Mouse (Mus musculus) embryonic facial prominence, embryonic 13.5 days (tissue): ENCODE data around the gene Cdk15. TPM values are rescaled to one million over a fixed set of nuclear protein-coding genes. Genes with fewer than 3 reads are reported as not detected.

Experiments
- ATAC-seq: fragments of 200-750 bp; cut with Nextera tagmentation; 2 replicates; pipeline ENCODE4 v1.8.0; 2017; ENCODE audit warnings: low read depth; ENCODE audit not compliant: insufficient number of reproducible peaks, insufficient read depth, low FRiP score, low TSS enrichment
- H3K27ac ChIP-seq: fragments of 300-500 bp; sonication (generic); 2 replicates; pipeline ENCODE4 v1.5.1; 2015; ENCODE audit warnings: moderate library complexity, mild to moderate bottlenecking, inconsistent platforms
- H3K27me3 ChIP-seq: fragments of 300-500 bp; sonication (generic); 2 replicates; pipeline ENCODE4 v1.6.1; 2015; ENCODE audit warnings: mild to moderate bottlenecking, inconsistent platforms
- H3K36me3 ChIP-seq: fragments of 300-500 bp; sonication (generic); 2 replicates; pipeline ENCODE4 v1.6.1; 2015; ENCODE audit warnings: mild to moderate bottlenecking, inconsistent platforms
- H3K4me1 ChIP-seq: fragments of 300-500 bp; sonication (generic); 2 replicates; pipeline ENCODE4 v1.6.1; 2015; ENCODE audit warnings: inconsistent platforms
- H3K4me2 ChIP-seq: fragments of 300-500 bp; sonication (generic); 2 replicates; pipeline ENCODE4 v1.6.1; 2015; ENCODE audit warnings: moderate library complexity, mild to moderate bottlenecking, inconsistent platforms
- H3K4me3 ChIP-seq: fragments of 300-500 bp; sonication (generic); 2 replicates; pipeline ENCODE4 v1.5.1; 2015; ENCODE audit warnings: mild to moderate bottlenecking, inconsistent platforms
- H3K9ac ChIP-seq: fragments of 300-500 bp; sonication (generic); 2 replicates; pipeline ENCODE4 v1.6.1; 2015; ENCODE audit warnings: mild to moderate bottlenecking, inconsistent platforms
- H3K9me3 ChIP-seq: fragments of 300-500 bp; sonication (generic); 2 replicates; pipeline ENCODE4 v1.6.1; 2016; ENCODE audit warnings: inconsistent platforms
- WGBS: fragments of 180-500 bp; shearing (Covaris S2); methylation state at CpG from one replicate; pipeline ENCODE4 v1.1.7; 2015; ENCODE audit warnings: mixed read lengths; 5-methylcytosine and 5-hydroxymethylcytosine counted together
- polyA plus RNA-seq: library from polyadenylated mRNA; unstranded; fragments of >200 nt; fragmentation: Nextera tagmentation; extraction: Ambion mirVana; gene quantifications from 2 replicates; pipeline ENCODE4 v1.2.1, GENCODE M21; 2015

Gene Cdk15
- polyA plus RNA-seq = 0.67 and 1.1 TPM in 2 replicates

GRCm38 (mm10) chr1:59256751-59257231 lies at the start of gene Cdk15:
TSS of gene Cdk15 (plus strand) at chr1:59256906.
- Histone ChIP-seq H3K4me2 (peak within 1 kb of the TSS; percentile 48), H3K9ac (0 out of 2 replicates have a peak within 1 kb of the TSS, but pooled peaks have one; percentile 11), H3K4me1 (peaks cover 24% of the 10 kb centered on the region), H3K36me3 (no peaks in the 10 kb centered on the region), H3K4me3 (peak within 1 kb of the TSS; percentile 18; the same call in 1 of the 2 replicates), H3K9me3 (no peaks in the 10 kb centered on the region), H3K27ac (peak within 1 kb of the TSS; percentile 22; the same call in 1 of the 2 replicates), H3K27me3 (0 out of 2 replicates have a peak, but pooled peaks cover 2% of the 10 kb centered on the region)
- ATAC-seq = 0 out of 2 replicates have a peak, but pooled peaks have one; percentile 56
- 10% methylated on average over 13 of the region's 13 CpGs for WGBS

- H3K27me3 ChIP-seq = no peaks in the 10 kb centered on the region
- no peak overlapping the region for H3K4me2 ChIP-seq
- H3K4me3 ChIP-seq = no peak overlapping the region
- H3K4me1 ChIP-seq = no peaks in the 10 kb centered on the region
- H3K27ac ChIP-seq = no peak overlapping the region
- no peak for ATAC-seq
- no peak overlapping the region for H3K9ac ChIP-seq
- no peaks in the 10 kb centered on the region for H3K9me3 ChIP-seq
- H3K36me3 ChIP-seq = peaks cover 34% of the 10 kb centered on the region
- WGBS = 85% methylated on average over 1 of the region's 1 CpGs
Measured at GRCm38 (mm10) chr1:59208331-59208730, 48.4 kb upstream of the Cdk15 start.

GRCm38 (mm10) chr1:59211651-59212050 lies 45.1 kb upstream of the Cdk15 start:
- no peak overlapping the region for H3K4me3 ChIP-seq
- H3K36me3 ChIP-seq = peaks cover 36% of the 10 kb centered on the region
- H3K4me2 ChIP-seq = no peak overlapping the region
- 87% methylated on average over 4 of the region's 4 CpGs for WGBS
- H3K27ac ChIP-seq = no peak overlapping the region
- H3K9ac ChIP-seq = no peak overlapping the region
- no peaks in the 10 kb centered on the region for H3K9me3 ChIP-seq
- no peaks in the 10 kb centered on the region for H3K27me3 ChIP-seq
- no peak for ATAC-seq
- H3K4me1 ChIP-seq = no peaks in the 10 kb centered on the region

- Histone ChIP-seq H3K9ac (no peak overlapping the region), H3K4me3 (no peak overlapping the region), H3K27ac (no peak overlapping the region), H3K4me1 (no peaks in the 10 kb centered on the region), H3K4me2 (no peak overlapping the region), H3K9me3 (no peaks in the 10 kb centered on the region), H3K36me3 (peaks cover 38% of the 10 kb centered on the region), H3K27me3 (no peaks in the 10 kb centered on the region)
- WGBS = 81% methylated on average over 5 of the region's 5 CpGs
- ATAC-seq = no peak
Measured at GRCm38 (mm10) chr1:59212076-59212779, 44.5 kb upstream of the Cdk15 start.

- Histone ChIP-seq H3K36me3 (peaks cover 38% of the 10 kb centered on the region), H3K27me3 (no peaks in the 10 kb centered on the region), H3K4me2 (no peak overlapping the region), H3K4me1 (no peaks in the 10 kb centered on the region), H3K9me3 (no peaks in the 10 kb centered on the region), H3K27ac (no peak overlapping the region), H3K4me3 (no peak overlapping the region), H3K9ac (no peak overlapping the region)
- no peak for ATAC-seq
- WGBS = no CpG with 5 or more reads among the region's 1 CpGs
Measured at GRCm38 (mm10) chr1:59212951-59213350, 43.8 kb upstream of the Cdk15 start.

- Histone ChIP-seq H3K36me3 (peaks cover 27% of the 10 kb centered on the region), H3K4me2 (no peak overlapping the region), H3K27me3 (no peaks in the 10 kb centered on the region), H3K9me3 (no peaks in the 10 kb centered on the region), H3K4me3 (no peak overlapping the region), H3K4me1 (no peaks in the 10 kb centered on the region), H3K9ac (no peak overlapping the region), H3K27ac (no peak overlapping the region)
- ATAC-seq = no peak
- WGBS = 93% methylated on average over 11 of the region's 11 CpGs
Measured at GRCm38 (mm10) chr1:59215446-59215845, 41.3 kb upstream of the Cdk15 start.

GRCm38 (mm10) chr1:59220371-59220770 lies 36.3 kb upstream of the Cdk15 start:
- H3K4me1 ChIP-seq = no peaks in the 10 kb centered on the region
- no peaks in the 10 kb centered on the region for H3K9me3 ChIP-seq
- no peak overlapping the region for H3K9ac ChIP-seq
- H3K36me3 ChIP-seq = peaks cover 14% of the 10 kb centered on the region
- 82% methylated on average over 3 of the region's 3 CpGs for WGBS
- H3K4me3 ChIP-seq = no peak overlapping the region
- ATAC-seq = no peak
- no peak overlapping the region for H3K27ac ChIP-seq
- no peaks in the 10 kb centered on the region for H3K27me3 ChIP-seq
- H3K4me2 ChIP-seq = no peak overlapping the region

- no peaks in the 10 kb centered on the region for H3K27me3 ChIP-seq
- H3K27ac ChIP-seq = no peak overlapping the region
- H3K4me2 ChIP-seq = no peak overlapping the region
- no peak overlapping the region for H3K9ac ChIP-seq
- H3K36me3 ChIP-seq = peaks cover 8% of the 10 kb centered on the region; the same call in 1 of the 2 replicates
- no peaks in the 10 kb centered on the region for H3K9me3 ChIP-seq
- whole genome bisulfite sequencing = 91% methylated on average over 2 of the region's 2 CpGs
- no peak overlapping the region for H3K4me3 ChIP-seq
- no peaks in the 10 kb centered on the region for H3K4me1 ChIP-seq
- ATAC-seq = no peak
Measured at GRCm38 (mm10) chr1:59221591-59221990, 35.1 kb upstream of the Cdk15 start.

- H3K9me3 ChIP-seq = no peaks in the 10 kb centered on the region
- no peak for ATAC-seq
- H3K27me3 ChIP-seq = no peaks in the 10 kb centered on the region
- WGBS = 86% methylated on average over 7 of the region's 7 CpGs
- H3K27ac ChIP-seq = no peak overlapping the region
- H3K9ac ChIP-seq = no peak overlapping the region
- no peak overlapping the region for H3K4me2 ChIP-seq
- peaks cover 5% of the 10 kb centered on the region; the same call in 1 of the 2 replicates for H3K36me3 ChIP-seq
- no peak overlapping the region for H3K4me3 ChIP-seq
- no peaks in the 10 kb centered on the region for H3K4me1 ChIP-seq
Measured at GRCm38 (mm10) chr1:59222101-59222825, 34.4 kb upstream of the Cdk15 start.

- Histone ChIP-seq H3K27ac (no peak overlapping the region), H3K9me3 (no peaks in the 10 kb centered on the region), H3K4me2 (no peak overlapping the region), H3K9ac (no peak overlapping the region), H3K4me3 (no peak overlapping the region), H3K27me3 (no peaks in the 10 kb centered on the region), H3K36me3 (no peaks in the 10 kb centered on the region), H3K4me1 (no peaks in the 10 kb centered on the region)
- no peak for ATAC-seq
- 90% methylated on average over 7 of the region's 7 CpGs for WGBS
Measured at GRCm38 (mm10) chr1:59228552-59228951, 28.2 kb upstream of the Cdk15 start.

- Histone ChIP-seq H3K27me3 (no peaks in the 10 kb centered on the region), H3K4me1 (no peaks in the 10 kb centered on the region), H3K36me3 (no peaks in the 10 kb centered on the region), H3K27ac (no peak overlapping the region), H3K4me2 (no peak overlapping the region), H3K9me3 (no peaks in the 10 kb centered on the region), H3K9ac (no peak overlapping the region), H3K4me3 (no peak overlapping the region)
- 44% methylated on average over 4 of the region's 4 CpGs for WGBS
- ATAC-seq = no peak
Measured at GRCm38 (mm10) chr1:59229187-59229586, 27.5 kb upstream of the Cdk15 start.
